Mouse (Mus musculus): ENCODE data around the gene Hist1h2bh. TPM values are rescaled to one million over a fixed set of nuclear protein-coding genes. Genes with fewer than 3 reads are reported as not detected.

Gene Hist1h2bh
- polyA plus RNA-seq, 1 experiment from 2014 or later: not detected

GRCm38 (mm10) chr13:23495526-23495925, 47.7 kb downstream of the Hist1h2bh start:
- Histone ChIP-seq H3K9me3 (ENCODE audit: low read length) (no peaks in the 10 kb centered on the region), H3K9ac (replicated peaks; ENCODE audit: low read depth) (no peak overlapping the region), H3K27ac (ENCODE audit: low read length) (no peak overlapping the region), H3K36me3 (ENCODE audit: insufficient read depth, low read length) (no peaks in the 10 kb centered on the region), H3K4me2 (replicated peaks; ENCODE audit: low read depth, low read length) (no peak overlapping the region), H3K4me3 (ENCODE audit: low read depth, low read length) (no peak overlapping the region), H3K4me1 (ENCODE audit: insufficient read depth, low read depth, low read length) (peaks cover 9% of the 10 kb centered on the region; the same call in 1 of the 2 replicates), H3K27me3 (replicated peaks; ENCODE audit: insufficient read depth, low read length) (no peaks in the 10 kb centered on the region)
- ATAC-seq (no peak), DNase-seq (ENCODE audit: low spot score) (no peak)
- 84% methylated on average over 6 of the region's 6 CpGs for WGBS
- TF ChIP-seq CTCF (IDR thresholded peaks at IDR 0.05) (no peak), EP300 (IDR thresholded peaks at IDR 0.05) (no peak)

GRCm38 (mm10) chr13:23491990-23492389, 51.2 kb downstream of the Hist1h2bh start:
- WGBS: 14% methylated on average over 14 of the region's 14 CpGs
- Histone ChIP-seq H3K4me2 (replicated peaks; ENCODE audit: low read depth, low read length) (peak overlapping the region; percentile 35), H3K9me3 (ENCODE audit: low read length) (no peaks in the 10 kb centered on the region), H3K9ac (replicated peaks; ENCODE audit: low read depth) (no peak overlapping the region), H3K36me3 (ENCODE audit: insufficient read depth, low read length) (no peaks in the 10 kb centered on the region), H3K4me1 (ENCODE audit: insufficient read depth, low read depth, low read length) (peaks cover under 1% of the 10 kb centered on the region; the same call in 1 of the 2 replicates), H3K27me3 (replicated peaks; ENCODE audit: insufficient read depth, low read length) (no peaks in the 10 kb centered on the region), H3K4me3 (ENCODE audit: low read depth, low read length) (peak overlapping the region; percentile 17; the same call in 1 of the 2 replicates), H3K27ac (ENCODE audit: low read length) (no peak overlapping the region)
- DNase-seq (ENCODE audit: low spot score): no peak
- no peak for TF ChIP-seq CTCF (IDR thresholded peaks at IDR 0.05)
- TF ChIP-seq EP300 (IDR thresholded peaks at IDR 0.05): no peak
- ATAC-seq: no peak

Small RNAs within 50 kb of the gene (microRNA-seq; reads per million reads assigned to microRNA genes)
- not detected for gene Gm44297
- not detected for gene Gm44359
- not detected for gene Gm44394
- gene n-TStga1: not detected

Other genes with a start within 250 kb of the Hist1h2bh start
- gene Zfp322a, start 174.2 kb downstream of the Hist1h2bh start, polyA plus RNA-seq (2015; fragmentation: Nextera tagmentation; extraction: Ambion mirVana): 27.1 and 30.9 TPM in 2 replicates
- gene Abt1, start 119.5 kb downstream of the Hist1h2bh start, polyA plus RNA-seq (2015; fragmentation: Nextera tagmentation; extraction: Ambion mirVana): 8.4 and 8.7 TPM in 2 replicates
- gene Btn1a1, start 77.5 kb downstream of the Hist1h2bh start, polyA plus RNA-seq (2015; fragmentation: Nextera tagmentation; extraction: Ambion mirVana): 0.14 and 0.21 TPM in 2 replicates
- 0.06 and 0.07 TPM in 2 replicates for gene Btn2a2, start 54.5 kb downstream of the Hist1h2bh start, polyA plus RNA-seq (2015; fragmentation: Nextera tagmentation; extraction: Ambion mirVana)
- 5.5 and 7.0 TPM in 2 replicates for gene Hist1h4h, start 12.3 kb downstream of the Hist1h2bh start, polyA plus RNA-seq (2015; fragmentation: Nextera tagmentation; extraction: Ambion mirVana)
- 1.3 and 1.7 TPM in 2 replicates for gene Hist1h2af, start 9.5 kb downstream of the Hist1h2bh start, polyA plus RNA-seq (2015; fragmentation: Nextera tagmentation; extraction: Ambion mirVana)
- gene Hist1h3g, start 8.0 kb downstream of the Hist1h2bh start, polyA plus RNA-seq (2015; fragmentation: Nextera tagmentation; extraction: Ambion mirVana): 0.30 and 0.80 TPM in 2 replicates
- 0.32 and 0.33 TPM in 2 replicates for gene Hist1h3f, start 660 bp upstream of the Hist1h2bh start, polyA plus RNA-seq (2015; fragmentation: Nextera tagmentation; extraction: Ambion mirVana)
- gene Hist1h4f, start 8.3 kb upstream of the Hist1h2bh start, polyA plus RNA-seq (2015; fragmentation: Nextera tagmentation; extraction: Ambion mirVana): 0.55 TPM in 1 of 2 replicates, not detected in the other
- 0.11 TPM in 2 replicates for gene Hist1h1d, start 9.9 kb upstream of the Hist1h2bh start, polyA plus RNA-seq (2015; fragmentation: Nextera tagmentation; extraction: Ambion mirVana)
- 1.6 and 1.7 TPM in 2 replicates for gene Hist1h3e, start 19.0 kb upstream of the Hist1h2bh start, polyA plus RNA-seq (2015; fragmentation: Nextera tagmentation; extraction: Ambion mirVana)
- gene Hist1h2ae, start 27.8 kb upstream of the Hist1h2bh start, polyA plus RNA-seq (2015; fragmentation: Nextera tagmentation; extraction: Ambion mirVana): 7.1 and 7.9 TPM in 2 replicates
- 1.3 and 1.9 TPM in 2 replicates for gene Hist1h2bg, start 28.0 kb upstream of the Hist1h2bh start, polyA plus RNA-seq (2015; fragmentation: Nextera tagmentation; extraction: Ambion mirVana)
- gene Hist1h2bf, start 30.8 kb upstream of the Hist1h2bh start, polyA plus RNA-seq (2015; fragmentation: Nextera tagmentation; extraction: Ambion mirVana): 0.48 and 0.87 TPM in 2 replicates
- 0.49 and 0.57 TPM in 2 replicates for gene Hist1h2ad, start 31.0 kb upstream of the Hist1h2bh start, polyA plus RNA-seq (2015; fragmentation: Nextera tagmentation; extraction: Ambion mirVana)
- 0.62 and 1.3 TPM in 2 replicates for gene Hist1h3d, start 32.4 kb upstream of the Hist1h2bh start, polyA plus RNA-seq (2015; fragmentation: Nextera tagmentation; extraction: Ambion mirVana)
- 31.4 and 36.9 TPM in 2 replicates for gene Hist1h4d, start 38.2 kb upstream of the Hist1h2bh start, polyA plus RNA-seq (2015; fragmentation: Nextera tagmentation; extraction: Ambion mirVana)
- 0.44 and 0.86 TPM in 2 replicates for gene Hist1h2be, start 77.7 kb upstream of the Hist1h2bh start, polyA plus RNA-seq (2015; fragmentation: Nextera tagmentation; extraction: Ambion mirVana)
- gene Hist1h1e, start 79.2 kb upstream of the Hist1h2bh start, polyA plus RNA-seq (2015; fragmentation: Nextera tagmentation; extraction: Ambion mirVana): 7.8 and 9.9 TPM in 2 replicates
- 0.32 and 0.54 TPM in 2 replicates for gene Hist1h2ac, start 140.6 kb upstream of the Hist1h2bh start, polyA plus RNA-seq (2015; fragmentation: Nextera tagmentation; extraction: Ambion mirVana)
- gene Hist1h2bc, start 140.8 kb upstream of the Hist1h2bh start, polyA plus RNA-seq (2015; fragmentation: Nextera tagmentation; extraction: Ambion mirVana): 67.5 and 69.5 TPM in 2 replicates
- gene Hist1h1t, start 152.4 kb upstream of the Hist1h2bh start, polyA plus RNA-seq (2015; fragmentation: Nextera tagmentation; extraction: Ambion mirVana): 0.13 TPM in 1 of 2 replicates, not detected in the other
- 3.7 and 3.9 TPM in 2 replicates for gene Hist1h4c, start 155.1 kb upstream of the Hist1h2bh start, polyA plus RNA-seq (2015; fragmentation: Nextera tagmentation; extraction: Ambion mirVana)
- 25.3 and 26.3 TPM in 2 replicates for gene Hfe, start 167.5 kb upstream of the Hist1h2bh start, polyA plus RNA-seq (2015; fragmentation: Nextera tagmentation; extraction: Ambion mirVana)
- 38.9 and 43.3 TPM in 2 replicates for gene Hist1h1c, start 195.4 kb upstream of the Hist1h2bh start, polyA plus RNA-seq (2015; fragmentation: Nextera tagmentation; extraction: Ambion mirVana)
- 0.27 TPM in 1 of 2 replicates, not detected in the other for gene Hist1h3c, start 202.2 kb upstream of the Hist1h2bh start, polyA plus RNA-seq (2015; fragmentation: Nextera tagmentation; extraction: Ambion mirVana)
- gene Hist1h2bb, start 203.3 kb upstream of the Hist1h2bh start, polyA plus RNA-seq (2015; fragmentation: Nextera tagmentation; extraction: Ambion mirVana): 0.99 TPM in 1 of 2 replicates, not detected in the other
- gene Hist1h2ab, start 207.7 kb upstream of the Hist1h2bh start, polyA plus RNA-seq (2015; fragmentation: Nextera tagmentation; extraction: Ambion mirVana): 5.3 and 6.1 TPM in 2 replicates
- gene Hist1h3b, start 208.9 kb upstream of the Hist1h2bh start, polyA plus RNA-seq (2015; fragmentation: Nextera tagmentation; extraction: Ambion mirVana): 2.6 and 3.0 TPM in 2 replicates
- gene Hist1h4b, start 213.6 kb upstream of the Hist1h2bh start, polyA plus RNA-seq (2015; fragmentation: Nextera tagmentation; extraction: Ambion mirVana): 0.57 and 0.73 TPM in 2 replicates
- gene Hist1h4a, start 217.8 kb upstream of the Hist1h2bh start, polyA plus RNA-seq (2015; fragmentation: Nextera tagmentation; extraction: Ambion mirVana): 0.26 and 0.38 TPM in 2 replicates
- gene Hist1h3a, start 219.0 kb upstream of the Hist1h2bh start, polyA plus RNA-seq (2015; fragmentation: Nextera tagmentation; extraction: Ambion mirVana): 1.4 and 1.7 TPM in 2 replicates
- 0.33 and 0.64 TPM in 2 replicates for gene Hist1h1a, start 220.3 kb upstream of the Hist1h2bh start, polyA plus RNA-seq (2015; fragmentation: Nextera tagmentation; extraction: Ambion mirVana)
- not detected in 2 replicates for gene Trim38, start 226.5 kb upstream of the Hist1h2bh start, polyA plus RNA-seq (2015; fragmentation: Nextera tagmentation; extraction: Ambion mirVana)

All from lung, postnatal 0 days (tissue).